Mouse (Mus musculus) lung, postnatal 0 days (tissue): Measurements from ENCODE around the gene Col4a4.

Experiments used
- CTCF ChIP-seq: IDR thresholded peaks from 2 replicates; pipeline ENCODE4 v1.5.1; 2016; ENCODE audit warnings: antibody characterized with exemption, mild to moderate bottlenecking
- EP300 ChIP-seq: IDR thresholded peaks from 2 replicates; pipeline ENCODE4 v1.6.1; 2016; ENCODE audit warnings: antibody characterized with exemption, mild to moderate bottlenecking, control low read depth

GRCm38 (mm10) chr1:82459350-82459749 is 127.3 kb downstream of the Col4a4 start:
- TF ChIP-seq CTCF (no peak), EP300 (no peak)
